ENCODE assay signal across 19 mouse cellular contexts in genomic region chr1:192116262-192116661, GRCm38 (mm10).
"Had no signal": no experiment of that assay in that cellular context is flagged by ENCODE, and none has a peak within 500 bp of the region (broad histone marks: within the 10 kb centered on the region; RNA-seq: fewer than 3 reads in every experiment).

No protein-coding gene starts in this region.

- H3K4me1 ChIP-seq: midbrain, embryonic 10.5 days; midbrain, embryonic 12.5 days; neural tube, embryonic 13.5 days; neural tube, embryonic 15.5 days had no signal

- H3K9me3 ChIP-seq: midbrain, embryonic 10.5 days; midbrain, embryonic 12.5 days; neural tube, embryonic 13.5 days; neural tube, embryonic 15.5 days had no signal

- H3K9ac ChIP-seq: lung, embryonic 14.5 days; midbrain, embryonic 12.5 days; neural tube, embryonic 13.5 days; neural tube, embryonic 15.5 days had no signal

- ATAC-seq: midbrain, embryonic 16.5 days had no signal

- DNase-seq: lung, adult 18-20 months; lung, embryonic 14.5 days; lung, postnatal 10 days; lung, postnatal 4 days; midbrain, embryonic 14.5 days; retina, postnatal 1 day; right cerebral cortex, adult 18-20 months; right cerebral cortex, postnatal 25 days; right cerebral cortex, postnatal 4 days; spleen, adult 18-20 months; thymus, adult 18-20 months; thymus, postnatal 14 days; thymus, postnatal 36 days had no signal

- H3K4me3 ChIP-seq: midbrain, embryonic 10.5 days; midbrain, embryonic 12.5 days; myocyte; neural tube, embryonic 13.5 days; neural tube, embryonic 15.5 days had no signal

- H3K4me2 ChIP-seq: lung, embryonic 14.5 days; midbrain, embryonic 12.5 days; neural tube, embryonic 13.5 days; neural tube, embryonic 15.5 days had no signal

- H3K27ac ChIP-seq: midbrain, embryonic 10.5 days; midbrain, embryonic 12.5 days; neural tube, embryonic 13.5 days; neural tube, embryonic 15.5 days had no signal

- H3K27me3 ChIP-seq: midbrain, embryonic 12.5 days; neural tube, embryonic 13.5 days; neural tube, embryonic 15.5 days had no signal
